Mouse (Mus musculus) ovary, postnatal 10 days (tissue): Measurements from ENCODE around the gene Fmnl2.

Experiments
- DNase-seq: peaks from one replicate; pipeline ENCODE4 v3.0.0; 2022; ENCODE audit warnings: low spot score

The Fmnl2 gene

GRCm38 (mm10) chr2:53047031-53047430 lies 189.4 kb downstream of the Fmnl2 start:
- DNase-seq, result no peak

GRCm38 (mm10) chr2:53047749-53048387 lies 190.2 kb downstream of the Fmnl2 start:
- DNase-seq, result no peak

- DNase-seq, result no peak
Observed at GRCm38 (mm10) chr2:53050376-53050775, 192.7 kb downstream of the Fmnl2 start.

GRCm38 (mm10) chr2:53051502-53051901 lies 193.8 kb downstream of the Fmnl2 start:
- DNase-seq, result no peak

- no peak for DNase-seq
Observed at GRCm38 (mm10) chr2:53053714-53054113, 196.1 kb downstream of the Fmnl2 start.

GRCm38 (mm10) chr2:53056556-53056955 lies 198.9 kb downstream of the Fmnl2 start:
- no peak for DNase-seq

GRCm38 (mm10) chr2:53057291-53057690 lies 199.6 kb downstream of the Fmnl2 start:
- no peak for DNase-seq

GRCm38 (mm10) chr2:53061363-53062000 lies 203.8 kb downstream of the Fmnl2 start:
- no peak for DNase-seq

GRCm38 (mm10) chr2:53066973-53067372 lies 209.3 kb downstream of the Fmnl2 start:
- no peak for DNase-seq

- no peak for DNase-seq
Observed at GRCm38 (mm10) chr2:53070607-53071006, 212.9 kb downstream of the Fmnl2 start.

- no peak for DNase-seq
Observed at GRCm38 (mm10) chr2:53079693-53080286, 222.1 kb downstream of the Fmnl2 start.

GRCm38 (mm10) chr2:53082045-53082444 lies 224.4 kb downstream of the Fmnl2 start:
- DNase-seq, result no peak

GRCm38 (mm10) chr2:53082501-53082900 lies 224.8 kb downstream of the Fmnl2 start:
- DNase-seq, result no peak

GRCm38 (mm10) chr2:53083241-53083640 lies 225.6 kb downstream of the Fmnl2 start:
- DNase-seq, result no peak

- no peak for DNase-seq
Observed at GRCm38 (mm10) chr2:53085617-53086202, 228.1 kb downstream of the Fmnl2 start.

- DNase-seq, result no peak
Observed at GRCm38 (mm10) chr2:53088744-53089143, 231.1 kb downstream of the Fmnl2 start.

GRCm38 (mm10) chr2:53095031-53095430 lies 237.4 kb downstream of the Fmnl2 start:
- no peak for DNase-seq

GRCm38 (mm10) chr2:53095489-53095888 lies 237.8 kb downstream of the Fmnl2 start:
- no peak for DNase-seq

- no peak for DNase-seq
Observed at GRCm38 (mm10) chr2:53100093-53100492, 242.4 kb downstream of the Fmnl2 start.

- no peak for DNase-seq
Observed at GRCm38 (mm10) chr2:53101885-53102740, 244.5 kb downstream of the Fmnl2 start.

GRCm38 (mm10) chr2:53102901-53103300 lies 245.2 kb downstream of the Fmnl2 start:
- DNase-seq, result no peak

GRCm38 (mm10) chr2:53105408-53105807 lies 247.7 kb downstream of the Fmnl2 start:
- DNase-seq, result no peak
